Comparison of ENCODE assay signal across 9 mouse cellular contexts in genomic region chr11:98787229-98787628, GRCm38 (mm10). TPM values are rescaled to one million over a fixed set of nuclear protein-coding genes. Genes with fewer than 3 reads are reported as not detected.
DNase-seq lines count a peak whose midpoint lies in the region; ATAC-seq lines count a peak whose summit lies in the region.
"Had no signal": no experiment of that assay in that cellular context is flagged by ENCODE, and none has a peak within 500 bp of the region (broad histone marks: within the 10 kb centered on the region; RNA-seq: fewer than 3 reads in every experiment).

No protein-coding gene starts in this region.

- WGBS in heart, embryonic 14.5 days: 18% methylated on average over 7 of the region's 7 CpGs
- 33% methylated on average over 7 of the region's 7 CpGs for WGBS in embryonic facial prominence, embryonic 15.5 days
- WGBS in limb, embryonic 15.5 days: 29% methylated on average over 7 of the region's 7 CpGs

- H3K27me3 ChIP-seq in heart, embryonic 14.5 days (ENCODE audit: control insufficient read depth, insufficient read depth, low read length): no peaks in the 10 kb centered on the region
- H3K27me3 ChIP-seq in embryonic facial prominence, embryonic 15.5 days: no peaks in the 10 kb centered on the region
- no peaks in the 10 kb centered on the region for H3K27me3 ChIP-seq in limb, embryonic 15.5 days

- DNase-seq in heart, adult 8-10 months (ENCODE audit: low spot score): no peak
- peak; percentile 29 for DNase-seq in CD4-positive helper T cell, adult 2 months (ENCODE audit: low read depth, low spot score)
- no peak for DNase-seq in frontal cortex, postnatal 10 days (ENCODE audit: low spot score in 2 of 2)
- no peak for DNase-seq in layer of hippocampus, adult 18-20 months (ENCODE audit: low spot score in 2 of 2)
- no peak for DNase-seq in adrenal gland, adult 18-20 months (ENCODE audit: low spot score in 2 of 2)

- no peak overlapping the region for H3K4me3 ChIP-seq in heart, embryonic 14.5 days (ENCODE audit: control insufficient read depth in 1 of 2, insufficient read depth in 1 of 2, low read depth in 1 of 2, low read length in 2 of 2)
- H3K4me3 ChIP-seq in embryonic facial prominence, embryonic 15.5 days (replicated peaks): no peak overlapping the region
- H3K4me3 ChIP-seq in limb, embryonic 15.5 days: no peak overlapping the region

- peak overlapping the region; percentile 54; the same call in 1 of the 2 replicates for H3K9ac ChIP-seq in heart, embryonic 14.5 days (ENCODE audit: low read length)
- H3K9ac ChIP-seq in embryonic facial prominence, embryonic 15.5 days: no peak overlapping the region
- no peak overlapping the region for H3K9ac ChIP-seq in limb, embryonic 15.5 days

- H3K27ac ChIP-seq in heart, embryonic 14.5 days (replicated peaks in 1 of 2; ENCODE audit: control insufficient read depth in 1 of 2, insufficient read depth in 1 of 2, low read depth in 2 of 2, low read length in 2 of 2): peak overlapping the region; percentile 92 to 98
- H3K27ac ChIP-seq in embryonic facial prominence, embryonic 15.5 days (replicated peaks): peak overlapping the region; percentile 87
- H3K27ac ChIP-seq in limb, embryonic 15.5 days: peak overlapping the region; percentile 86

- H3K4me2 ChIP-seq in heart, embryonic 14.5 days (ENCODE audit: low read length): peak overlapping the region; percentile 59
- H3K4me2 ChIP-seq in embryonic facial prominence, embryonic 15.5 days (replicated peaks): peak overlapping the region; percentile 32; the same call in 1 of the 2 replicates
- H3K4me2 ChIP-seq in limb, embryonic 15.5 days: peak overlapping the region; percentile 24; the same call in 1 of the 2 replicates

- H3K36me3 ChIP-seq in heart, embryonic 14.5 days (ENCODE audit: control insufficient read depth, insufficient read depth, low read length): no peaks in the 10 kb centered on the region
- H3K36me3 ChIP-seq in embryonic facial prominence, embryonic 15.5 days: no peaks in the 10 kb centered on the region
- H3K36me3 ChIP-seq in limb, embryonic 15.5 days: no peaks in the 10 kb centered on the region

- no peak for ATAC-seq in heart, embryonic 14.5 days (ENCODE audit: insufficient number of reproducible peaks, insufficient read depth, low FRiP score, low read depth)
- ATAC-seq in embryonic facial prominence, embryonic 15.5 days (ENCODE audit: insufficient number of reproducible peaks, low FRiP score, low TSS enrichment, low read depth): no peak
- no peak for ATAC-seq in limb, embryonic 15.5 days (ENCODE audit: insufficient number of reproducible peaks, low FRiP score, low TSS enrichment, low read depth)

- no peaks in the 10 kb centered on the region for H3K9me3 ChIP-seq in heart, embryonic 14.5 days (ENCODE audit: control insufficient read depth, low read length)
- H3K9me3 ChIP-seq in embryonic facial prominence, embryonic 15.5 days (replicated peaks): no peaks in the 10 kb centered on the region
- H3K9me3 ChIP-seq in limb, embryonic 15.5 days: no peaks in the 10 kb centered on the region
- H3K9me3 ChIP-seq: G1E had no signal

- H3K4me1 ChIP-seq in heart, embryonic 14.5 days (ENCODE audit: control insufficient read depth in 2 of 2, insufficient read depth in 2 of 2, low read length in 2 of 2): peaks cover 48 to 57% of the 10 kb centered on the region in 2 experiments
- peaks cover 56% of the 10 kb centered on the region for H3K4me1 ChIP-seq in embryonic facial prominence, embryonic 15.5 days
- peaks cover 68% of the 10 kb centered on the region for H3K4me1 ChIP-seq in limb, embryonic 15.5 days

RNA-seq across cellular contexts. Expression of gene Msl1, which starts 8.1 kb away (rescaled TPM):
- 13.3 and 15.3 TPM in 2 replicates for polyA plus RNA-seq in heart, embryonic 14.5 days (2014; fragmentation: Nextera tagmentation; extraction: Ambion mirVana)
- 10 to 100 TPM; 72.1 to 84.3 (median 78.7) TPM for total RNA-seq in heart, adult 8-10 months (2022)
- polyA plus RNA-seq in embryonic facial prominence, embryonic 15.5 days (2015; fragmentation: Nextera tagmentation; extraction: Ambion mirVana): 28.7 and 30.4 TPM in 2 replicates
- 22.9 and 25.8 TPM in 2 replicates for polyA plus RNA-seq in limb, embryonic 15.5 days (2015; fragmentation: Nextera tagmentation; extraction: Ambion mirVana)
- 100 to 1,000 TPM; 178 to 183 TPM for total RNA-seq in layer of hippocampus, adult 18-20 months (2021)
- total RNA-seq in adrenal gland, adult 18-20 months (2021): 10 to 100 TPM; 82.3 to 97.4 TPM

RNA-seq across cellular contexts. Expression of gene Nr1d1, which starts 12.1 kb away (rescaled TPM):
- polyA plus RNA-seq in heart, embryonic 14.5 days (2014; fragmentation: Nextera tagmentation; extraction: Ambion mirVana): 6.0 and 6.4 TPM in 2 replicates
- total RNA-seq in heart, adult 8-10 months (2022): 100 to 1,000 TPM in 2 of 4 experiments, 10 to 100 TPM in 2; 81.4 to 121 (median 101) TPM
- 1.7 and 1.8 TPM in 2 replicates for polyA plus RNA-seq in embryonic facial prominence, embryonic 15.5 days (2015; fragmentation: Nextera tagmentation; extraction: Ambion mirVana)
- 1.2 TPM in 2 replicates for polyA plus RNA-seq in limb, embryonic 15.5 days (2015; fragmentation: Nextera tagmentation; extraction: Ambion mirVana)
- total RNA-seq in layer of hippocampus, adult 18-20 months (2021): 10 to 100 TPM; 66.6 to 84.3 TPM
- total RNA-seq in adrenal gland, adult 18-20 months (2021): 100 to 1,000 TPM; 226 to 232 TPM

RNA-seq across cellular contexts. Expression of gene Casc3, which starts 17.5 kb away (rescaled TPM):
- polyA plus RNA-seq in heart, embryonic 14.5 days (2014; fragmentation: Nextera tagmentation; extraction: Ambion mirVana): 22.6 and 22.9 TPM in 2 replicates
- 10 to 100 TPM; 16.0 to 20.9 (median 17.8) TPM for total RNA-seq in heart, adult 8-10 months (2022)
- 37.0 and 42.2 TPM in 2 replicates for polyA plus RNA-seq in embryonic facial prominence, embryonic 15.5 days (2015; fragmentation: Nextera tagmentation; extraction: Ambion mirVana)
- polyA plus RNA-seq in limb, embryonic 15.5 days (2015; fragmentation: Nextera tagmentation; extraction: Ambion mirVana): 30.0 and 32.5 TPM in 2 replicates
- total RNA-seq in layer of hippocampus, adult 18-20 months (2021): 10 to 100 TPM; 57.0 to 58.4 TPM
- 10 to 100 TPM; 36.8 to 41.9 TPM for total RNA-seq in adrenal gland, adult 18-20 months (2021)

RNA-seq across cellular contexts. Expression of gene Thra, which starts 46.8 kb away (rescaled TPM):
- 45.3 and 55.6 TPM in 2 replicates for polyA plus RNA-seq in heart, embryonic 14.5 days (2014; fragmentation: Nextera tagmentation; extraction: Ambion mirVana)
- 10 to 100 TPM; 92.5 to 98.4 (median 95.1) TPM for total RNA-seq in heart, adult 8-10 months (2022)
- polyA plus RNA-seq in embryonic facial prominence, embryonic 15.5 days (2015; fragmentation: Nextera tagmentation; extraction: Ambion mirVana): 51.0 and 51.2 TPM in 2 replicates
- polyA plus RNA-seq in limb, embryonic 15.5 days (2015; fragmentation: Nextera tagmentation; extraction: Ambion mirVana): 38.4 and 39.6 TPM in 2 replicates
- total RNA-seq in layer of hippocampus, adult 18-20 months (2021): 1,000 to 10,000 TPM; 1,110 to 1,111 TPM
- total RNA-seq in adrenal gland, adult 18-20 months (2021): 10 to 100 TPM; 90.2 to 91.0 TPM

RNA-seq across cellular contexts. Expression of gene Rapgefl1, which starts 49.4 kb away (rescaled TPM):
- polyA plus RNA-seq in heart, embryonic 14.5 days (2014; fragmentation: Nextera tagmentation; extraction: Ambion mirVana): 0.82 and 0.95 TPM in 2 replicates
- 1 to 10 TPM in 1 of 4 experiments, under 1 TPM in 3; 0.38 to 1.1 (median 0.76) TPM for total RNA-seq in heart, adult 8-10 months (2022)
- 13.0 and 13.9 TPM in 2 replicates for polyA plus RNA-seq in embryonic facial prominence, embryonic 15.5 days (2015; fragmentation: Nextera tagmentation; extraction: Ambion mirVana)
- polyA plus RNA-seq in limb, embryonic 15.5 days (2015; fragmentation: Nextera tagmentation; extraction: Ambion mirVana): 11.1 TPM in 2 replicates
- 100 to 1,000 TPM; 196 to 203 TPM for total RNA-seq in layer of hippocampus, adult 18-20 months (2021)
- under 1 TPM; 0.36 to 0.58 TPM for total RNA-seq in adrenal gland, adult 18-20 months (2021)
